Mouse (Mus musculus): ENCODE measurements around the gene Ano6. TPM values are rescaled to one million over a fixed set of nuclear protein-coding genes. Genes with fewer than 3 reads are reported as not detected.
A peak's percentile ranks its signal among the peaks of the same experiment; 100 is the strongest.

Ano6 gene
- polyA plus RNA-seq, 2 experiments, result 4.7 to 6.3 TPM

DNA sequence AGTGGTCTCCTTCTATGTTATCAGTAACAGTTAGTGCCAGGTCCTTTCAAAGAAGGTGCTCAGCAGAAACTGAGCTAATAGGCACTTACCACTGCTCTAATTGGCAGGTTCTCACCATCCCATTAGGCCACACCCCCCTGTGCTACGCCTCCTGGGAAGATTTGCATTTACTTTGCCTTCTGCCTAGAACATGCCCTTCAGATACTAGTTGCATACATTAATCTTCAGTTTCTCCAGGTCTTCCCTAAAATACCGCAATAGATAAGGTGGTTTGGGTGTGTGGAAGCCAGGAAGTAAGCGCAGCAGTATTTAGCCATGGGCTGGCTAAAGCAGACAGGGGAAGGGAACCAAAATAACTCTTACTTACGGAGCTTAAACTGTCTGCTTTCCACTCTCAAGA, 4.0 kb upstream of the Ano6 start:
- TF ChIP-seq CTCF (IDR thresholded peaks at IDR 0.05; ENCODE audit: low read depth) (no peak), EP300 (IDR thresholded peaks at IDR 0.05; ENCODE audit: low read depth) (no peak)
- Histone ChIP-seq H3K9ac (replicated peaks) (no peak overlapping the region), H3K27me3 (ENCODE audit: control insufficient read depth, insufficient read depth, low read length) (peaks cover 4% of the 10 kb centered on the region), H3K27ac (no peak overlapping the region), H3K4me1 (replicated peaks; ENCODE audit: control insufficient read depth in 2 of 2, insufficient read depth in 2 of 2, low read length in 1 of 2) (peaks cover 5 to 6% of the 10 kb centered on the region in 2 experiments; a peak in 3 of 4 replicates), H3K4me2 (ENCODE audit: low read depth) (no peak overlapping the region), H3K9me3 (ENCODE audit: control insufficient read depth, low read length) (no peaks in the 10 kb centered on the region), H3K36me3 (replicated peaks; ENCODE audit: control insufficient read depth, insufficient read depth, low read depth) (no peaks in the 10 kb centered on the region), H3K4me3 (ENCODE audit: insufficient read depth in 1 of 2, low read depth in 2 of 2, low read length in 2 of 2) (no peak overlapping the region)
- DNase-seq (ENCODE audit: low read depth in 3 of 3, low spot score in 3 of 3), result no peak
- no peak for ATAC-seq (ENCODE audit: insufficient read depth)
- WGBS (ENCODE audit: insufficient replicate concordance), result 63% methylated on average over 4 of the region's 4 CpGs

DNA sequence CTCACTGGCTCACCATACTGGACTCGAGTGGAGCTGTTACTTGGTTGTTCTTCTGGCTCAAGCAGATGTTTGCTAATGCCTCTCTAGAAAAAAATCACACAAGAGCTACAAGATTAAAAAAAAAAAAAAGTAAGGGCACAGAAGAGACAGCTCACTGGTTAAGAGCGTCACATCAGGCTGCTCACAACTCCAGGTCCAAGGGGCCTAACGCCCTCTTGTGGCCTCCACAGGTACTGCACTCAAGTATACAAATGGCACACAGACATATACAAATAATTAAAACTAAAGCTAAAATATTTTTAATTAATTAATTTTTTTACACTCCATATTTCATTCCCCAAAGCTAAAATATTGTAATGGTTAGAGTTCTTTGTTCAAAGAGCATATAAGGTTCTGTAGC, 3.1 kb upstream of the Ano6 start:
- WGBS (ENCODE audit: insufficient replicate concordance), result 47% methylated on average over 3 of the region's 3 CpGs

DNA sequence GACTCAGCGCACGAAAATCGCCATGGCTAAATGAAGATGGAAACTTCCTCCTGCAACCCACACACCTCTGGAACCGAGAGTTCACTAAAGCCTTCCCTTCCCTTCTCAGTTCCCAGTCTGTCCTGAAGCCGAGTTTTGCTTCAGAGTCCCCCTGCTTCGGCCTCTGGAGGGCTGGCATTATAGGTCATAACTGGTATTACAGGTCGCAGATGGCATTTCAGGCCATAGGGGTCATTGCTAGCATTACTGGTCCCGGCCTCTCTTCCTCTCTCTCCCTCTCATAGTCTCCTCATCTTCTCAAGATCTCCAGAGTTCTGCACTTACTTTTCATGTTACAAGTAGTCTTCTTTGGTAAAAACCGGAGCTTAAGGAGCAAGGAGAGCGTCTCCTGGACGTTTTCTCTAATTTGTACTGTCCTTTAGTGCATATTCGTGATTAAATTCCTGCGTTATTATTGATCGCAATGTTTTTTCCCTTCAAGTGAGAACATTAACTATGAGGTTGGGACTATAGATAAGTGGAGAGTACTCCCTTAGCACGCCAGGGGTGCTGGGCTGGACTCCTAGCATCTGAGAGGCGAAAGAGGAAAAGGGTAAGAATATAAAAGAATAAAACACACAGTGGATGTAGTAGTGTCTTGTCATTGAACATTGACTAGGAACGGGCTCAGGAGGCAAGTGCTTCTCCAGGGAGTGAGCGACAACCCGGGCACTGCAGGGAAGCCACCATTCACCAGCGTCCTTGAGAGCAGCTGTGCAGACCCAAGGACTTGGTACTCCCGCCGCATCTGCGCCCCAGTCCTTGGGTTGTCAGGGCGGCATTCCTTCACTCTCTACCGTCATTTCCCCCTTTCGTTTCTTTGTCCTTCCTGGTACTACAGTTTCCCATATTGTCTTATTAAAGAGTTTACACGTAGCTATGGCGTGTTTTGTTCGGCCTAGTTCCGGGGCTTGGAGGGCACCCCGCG, 798 bp upstream of the Ano6 start:
- H3K4me1 ChIP-seq (replicated peaks; ENCODE audit: control insufficient read depth in 2 of 2, insufficient read depth in 2 of 2, low read length in 1 of 2), result peaks cover 10 to 12% of the 10 kb centered on the region in 2 experiments
- H3K4me2 ChIP-seq (ENCODE audit: low read depth), result peak overlapping the region; percentile 95
- WGBS (ENCODE audit: insufficient replicate concordance), result 18% methylated on average over 32 of the region's 32 CpGs
- peak overlapping the region; percentile 77 to 78 for H3K4me3 ChIP-seq (ENCODE audit: insufficient read depth in 1 of 2, low read depth in 2 of 2, low read length in 2 of 2)
- H3K9ac ChIP-seq (replicated peaks), result peak overlapping the region; percentile 67
- DNase-seq (ENCODE audit: low read depth in 3 of 3, low spot score in 3 of 3) (no peak), ATAC-seq (ENCODE audit: insufficient read depth) (peak; percentile 42)
- peaks cover 4% of the 10 kb centered on the region for H3K27me3 ChIP-seq (ENCODE audit: control insufficient read depth, insufficient read depth, low read length)
- H3K9me3 ChIP-seq (ENCODE audit: control insufficient read depth, low read length), result no peaks in the 10 kb centered on the region
- H3K27ac ChIP-seq, result no peak overlapping the region; the same call in 1 of the 2 replicates
- no peaks in the 10 kb centered on the region for H3K36me3 ChIP-seq (replicated peaks; ENCODE audit: control insufficient read depth, insufficient read depth, low read depth)
- no peak for TF ChIP-seq CTCF (IDR thresholded peaks at IDR 0.05; ENCODE audit: low read depth)
- no peak for TF ChIP-seq EP300 (IDR thresholded peaks at IDR 0.05; ENCODE audit: low read depth)

More for the DNA sequence above, 3.1 kb upstream of the Ano6 start:
- TF ChIP-seq EP300 (IDR thresholded peaks at IDR 0.05; ENCODE audit: low read depth), result no peak
- peak; percentile 73 for TF ChIP-seq CTCF (IDR thresholded peaks at IDR 0.05; ENCODE audit: low read depth)
- Histone ChIP-seq H3K4me2 (ENCODE audit: low read depth) (no peak overlapping the region), H3K4me3 (ENCODE audit: insufficient read depth in 1 of 2, low read depth in 2 of 2, low read length in 2 of 2) (no peak overlapping the region), H3K36me3 (replicated peaks; ENCODE audit: control insufficient read depth, insufficient read depth, low read depth) (no peaks in the 10 kb centered on the region), H3K9ac (replicated peaks) (no peak overlapping the region), H3K27ac (no peak overlapping the region), H3K4me1 (replicated peaks; ENCODE audit: control insufficient read depth in 2 of 2, insufficient read depth in 2 of 2, low read length in 1 of 2) (peaks cover 7 to 9% of the 10 kb centered on the region in 2 experiments; a peak in 3 of 4 replicates), H3K9me3 (ENCODE audit: control insufficient read depth, low read length) (no peaks in the 10 kb centered on the region), H3K27me3 (ENCODE audit: control insufficient read depth, insufficient read depth, low read length) (peaks cover 4% of the 10 kb centered on the region)
- DNase-seq (ENCODE audit: low read depth in 3 of 3, low spot score in 3 of 3), result no peak
- ATAC-seq (ENCODE audit: insufficient read depth), result no peak

DNA sequence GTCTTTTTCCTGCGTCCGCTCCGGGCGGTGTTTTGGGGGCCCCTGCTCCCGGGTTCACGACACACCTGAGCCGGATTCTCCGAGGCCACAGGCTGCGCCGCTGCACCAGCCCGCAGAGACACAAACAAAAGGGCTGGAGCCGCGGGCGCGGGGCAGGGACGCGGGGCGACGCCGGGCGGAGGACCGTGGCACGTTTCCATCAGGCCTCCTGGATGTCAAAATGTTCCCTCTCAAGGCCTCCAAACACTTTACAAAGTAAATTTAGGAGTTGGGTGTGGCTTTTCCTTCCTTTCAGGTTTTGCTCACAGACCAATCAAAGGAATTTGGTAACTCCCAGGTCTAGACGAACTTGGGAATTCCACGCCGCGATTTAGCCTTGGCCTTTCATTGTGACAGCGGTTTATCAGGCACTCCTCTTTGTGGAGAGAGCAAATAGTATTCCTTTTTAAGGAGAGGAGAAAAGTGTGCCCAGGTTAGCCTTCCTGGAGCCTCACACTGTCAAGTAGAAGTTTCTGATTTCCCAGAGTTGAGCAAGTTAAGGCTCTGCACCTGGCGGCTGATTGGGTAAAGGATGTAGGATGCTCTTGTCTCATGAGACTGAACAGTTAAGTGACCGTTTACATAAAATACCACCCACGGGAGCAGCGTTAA, 623 bp downstream of the Ano6 start:
- peak overlapping the region; percentile 67 for H3K9ac ChIP-seq (replicated peaks)
- TF ChIP-seq EP300 (IDR thresholded peaks at IDR 0.05; ENCODE audit: low read depth), result no peak
- TF ChIP-seq CTCF (IDR thresholded peaks at IDR 0.05; ENCODE audit: low read depth), result no peak
- 1% methylated on average over 32 of the region's 32 CpGs for WGBS (ENCODE audit: insufficient replicate concordance)
- no peak overlapping the region for H3K27ac ChIP-seq
- peak; percentile 34 for ATAC-seq (ENCODE audit: insufficient read depth)
- DNase-seq (ENCODE audit: low read depth in 3 of 3, low spot score in 3 of 3), result no peak
- peaks cover 4% of the 10 kb centered on the region for H3K27me3 ChIP-seq (ENCODE audit: control insufficient read depth, insufficient read depth, low read length)
- no peaks in the 10 kb centered on the region for H3K36me3 ChIP-seq (replicated peaks; ENCODE audit: control insufficient read depth, insufficient read depth, low read depth)
- peak overlapping the region; percentile 77 to 78 for H3K4me3 ChIP-seq (ENCODE audit: insufficient read depth in 1 of 2, low read depth in 2 of 2, low read length in 2 of 2)
- H3K4me2 ChIP-seq (ENCODE audit: low read depth), result peak overlapping the region; percentile 95
- H3K4me1 ChIP-seq (replicated peaks; ENCODE audit: control insufficient read depth in 2 of 2, insufficient read depth in 2 of 2, low read length in 1 of 2), result peaks cover 10 to 19% of the 10 kb centered on the region in 2 experiments
- H3K9me3 ChIP-seq (ENCODE audit: control insufficient read depth, low read length), result no peaks in the 10 kb centered on the region

DNA sequence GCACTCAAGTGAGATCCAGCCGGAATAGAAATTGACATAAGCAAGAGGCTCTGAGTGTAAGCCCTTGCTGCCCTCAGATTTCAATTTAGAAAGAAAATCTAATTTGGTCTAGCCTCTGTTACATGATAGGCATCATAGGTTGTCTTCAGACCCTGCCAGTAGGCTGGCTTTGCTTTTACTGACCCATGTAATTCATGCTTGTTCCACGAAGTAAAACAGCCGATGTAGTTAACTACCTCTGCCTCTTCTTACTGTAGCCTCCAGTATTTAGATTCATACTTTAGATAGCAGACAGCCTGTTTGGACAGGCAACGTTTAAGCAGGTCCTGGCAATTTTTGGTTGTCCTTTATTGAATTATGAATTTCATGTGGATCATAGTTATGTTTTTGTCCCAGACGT, 1.2 kb downstream of the Ano6 start:
- 45% methylated on average over 5 of the region's 5 CpGs for WGBS (ENCODE audit: insufficient replicate concordance)
- peak overlapping the region in 1 of 2 experiments; percentile 77; a peak in 2 of 4 replicates for H3K4me3 ChIP-seq (ENCODE audit: insufficient read depth in 1 of 2, low read depth in 2 of 2, low read length in 2 of 2)
- DNase-seq (ENCODE audit: low read depth in 3 of 3, low spot score in 3 of 3) (no peak), ATAC-seq (ENCODE audit: insufficient read depth) (no peak)
- H3K9me3 ChIP-seq (ENCODE audit: control insufficient read depth, low read length), result no peaks in the 10 kb centered on the region
- H3K9ac ChIP-seq (replicated peaks), result no peak overlapping the region; the same call in 1 of the 2 replicates
- H3K27me3 ChIP-seq (ENCODE audit: control insufficient read depth, insufficient read depth, low read length), result peaks cover 4% of the 10 kb centered on the region
- TF ChIP-seq CTCF (IDR thresholded peaks at IDR 0.05; ENCODE audit: low read depth) (no peak), EP300 (IDR thresholded peaks at IDR 0.05; ENCODE audit: low read depth) (no peak)
- H3K4me2 ChIP-seq (ENCODE audit: low read depth), result peak overlapping the region; percentile 95
- H3K27ac ChIP-seq, result no peak overlapping the region
- no peaks in the 10 kb centered on the region for H3K36me3 ChIP-seq (replicated peaks; ENCODE audit: control insufficient read depth, insufficient read depth, low read depth)
- peaks cover 10 to 19% of the 10 kb centered on the region in 2 experiments for H3K4me1 ChIP-seq (replicated peaks; ENCODE audit: control insufficient read depth in 2 of 2, insufficient read depth in 2 of 2, low read length in 1 of 2)

All from liver, embryonic 14.5 days (tissue).